Mouse (Mus musculus) limb, embryonic 14.5 days (tissue): Measurements from ENCODE around the gene Fut8. TPM values are rescaled to one million over a fixed set of nuclear protein-coding genes. Genes with fewer than 3 reads are reported as not detected.

Experiments used
- ATAC-seq: fragments of 200-750 bp; cut with Nextera tagmentation; 2 replicates; pipeline ENCODE4 v1.8.0; 2017; ENCODE audit warnings: low read depth, moderate number of reproducible peaks, moderate TSS enrichment; ENCODE audit not compliant: low FRiP score
- DNase-seq: peaks from one replicate; pipeline ENCODE4 v3.0.0-alpha.2; 2015; ENCODE audit warnings: low spot score
- H3K27ac ChIP-seq: fragments of 300-500 bp; sonication (generic); replicated peaks from 2 replicates; pipeline ENCODE4 v1.5.1; 2014; ENCODE audit warnings: low read depth, mild to moderate bottlenecking, low read length, moderate library complexity, mixed read lengths
- H3K27me3 ChIP-seq: fragments of 300-500 bp; sonication (generic); 2 replicates; pipeline ENCODE4 v1.6.1; 2014; ENCODE audit warnings: low read length, mixed read lengths; ENCODE audit not compliant: control insufficient read depth, insufficient read depth
- H3K36me3 ChIP-seq: fragments of 300-500 bp; sonication (generic); 2 replicates; pipeline ENCODE4 v1.6.1; 2014; ENCODE audit warnings: mild to moderate bottlenecking, low read length, moderate library complexity, mixed read lengths; ENCODE audit not compliant: control insufficient read depth, insufficient read depth
- H3K4me1 ChIP-seq: fragments of 300-500 bp; sonication (generic); 2 replicates; pipeline ENCODE4 v1.6.1; 2014; ENCODE audit warnings: antibody characterized with exemption, low read length, mixed read lengths; ENCODE audit not compliant: control insufficient read depth, insufficient read depth
- H3K4me2 ChIP-seq: fragments of 300-500 bp; sonication (generic); replicated peaks from 2 replicates; pipeline ENCODE4 v1.6.1; 2014; ENCODE audit warnings: low read depth, mild to moderate bottlenecking, low read length, moderate library complexity; ENCODE audit not compliant: severe bottlenecking
- H3K4me3 ChIP-seq: fragments of 300-500 bp; sonication (generic); replicated peaks from 2 replicates; pipeline ENCODE4 v1.5.1; 2014; ENCODE audit warnings: low read length
- H3K9ac ChIP-seq: fragments of 300-500 bp; sonication (generic); 2 replicates; pipeline ENCODE4 v1.6.1; 2014; ENCODE audit warnings: mild to moderate bottlenecking, low read depth, low read length, moderate library complexity; ENCODE audit not compliant: severe bottlenecking
- H3K9me3 ChIP-seq: fragments of 300-500 bp; sonication (generic); 2 replicates; pipeline ENCODE4 v1.6.1; 2016; ENCODE audit warnings: low read length; ENCODE audit not compliant: control insufficient read depth
- POLR2A ChIP-seq: fragments of 200-500 bp; IDR thresholded peaks from 2 replicates; pipeline ENCODE4 v1.8.0; 2012; ENCODE audit warnings: inconsistent platforms, mild to moderate bottlenecking, moderate library complexity, borderline replicate concordance; ENCODE audit not compliant: insufficient read depth, insufficient read length; ENCODE audit errors: extremely low read depth
- WGBS: fragments of 180-500 bp; shearing (Covaris S2); extraction: QIAGEN DNeasy Blood & Tissue Kit; methylation state at CpG from one replicate; pipeline ENCODE4 v1.1.7; 2014; 5-methylcytosine and 5-hydroxymethylcytosine counted together
- polyA plus RNA-seq, 2 experiments: library from polyadenylated mRNA; depleted of rRNA in 1 of 2; stranded (reverse) in 1 of 2; unstranded in 1 of 2; fragments of >200 nt; fragmentation: Nextera tagmentation in 1 of 2; extraction: Ambion mirVana in 1 of 2; gene quantifications; 2 replicates each; pipeline versions ENCODE4 v1.2.1 to v1.2.3; 2012 to 2014

Fut8 gene
- polyA plus RNA-seq, 2 experiments, result 14.0 to 27.8 TPM

DNA sequence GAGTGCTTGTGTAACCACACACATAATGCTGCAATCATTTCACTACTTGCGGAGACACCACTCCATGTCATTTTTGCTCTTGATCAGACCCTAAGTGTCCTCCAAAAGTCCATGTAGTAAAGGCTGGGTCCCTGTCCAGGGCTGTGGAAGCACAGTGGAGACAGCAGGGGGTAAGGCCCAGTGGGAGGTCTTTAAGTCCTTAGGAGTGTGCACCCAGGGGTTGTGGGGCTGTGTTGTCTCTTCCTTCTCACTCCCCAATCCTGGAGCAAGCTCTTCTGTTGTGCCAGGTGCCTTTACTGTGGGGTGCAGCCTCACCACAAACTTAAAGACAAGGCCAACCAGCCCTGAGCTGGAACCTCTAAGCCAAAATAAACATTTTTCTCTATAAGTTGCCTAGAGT is 257.9 kb downstream of the Fut8 start:
- DNase-seq (no peak), ATAC-seq (no peak)
- Histone ChIP-seq H3K4me3 (no peak overlapping the region), H3K27me3 (no peaks in the 10 kb centered on the region), H3K9ac (no peak overlapping the region), H3K9me3 (no peaks in the 10 kb centered on the region), H3K4me2 (no peak overlapping the region), H3K4me1 (no peaks in the 10 kb centered on the region), H3K36me3 (no peaks in the 10 kb centered on the region), H3K27ac (no peak overlapping the region)
- no peak for TF ChIP-seq POLR2A
- 85% methylated on average over 1 of the region's 1 CpGs for WGBS

DNA sequence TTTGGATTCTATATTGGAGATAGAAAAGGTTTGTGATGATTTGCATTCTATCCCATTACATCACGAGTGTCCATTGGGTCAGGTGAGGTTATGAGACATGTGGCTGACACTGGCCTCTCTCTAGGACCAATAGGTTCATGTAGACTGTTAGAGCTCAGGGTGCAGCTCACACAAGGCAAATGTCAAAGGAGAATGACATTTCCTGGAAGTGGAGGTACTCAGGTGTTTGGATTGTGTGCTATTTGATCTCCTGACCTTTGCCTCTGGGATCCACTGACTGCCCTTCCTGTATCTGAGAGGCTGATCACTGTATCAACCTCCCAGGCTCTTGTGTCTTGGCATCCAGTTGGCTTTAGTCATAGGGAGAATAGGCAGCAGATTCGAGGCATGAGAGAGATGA is 260.2 kb downstream of the Fut8 start:
- H3K36me3 ChIP-seq, result no peaks in the 10 kb centered on the region
- no peak overlapping the region for H3K9ac ChIP-seq
- H3K4me3 ChIP-seq, result no peak overlapping the region
- H3K9me3 ChIP-seq, result no peaks in the 10 kb centered on the region
- DNase-seq (no peak), ATAC-seq (no peak)
- no peak overlapping the region for H3K27ac ChIP-seq
- H3K4me1 ChIP-seq, result no peaks in the 10 kb centered on the region
- H3K4me2 ChIP-seq, result no peak overlapping the region
- H3K27me3 ChIP-seq, result no peaks in the 10 kb centered on the region
- 73% methylated on average over 2 of the region's 2 CpGs for WGBS
- no peak for TF ChIP-seq POLR2A

DNA sequence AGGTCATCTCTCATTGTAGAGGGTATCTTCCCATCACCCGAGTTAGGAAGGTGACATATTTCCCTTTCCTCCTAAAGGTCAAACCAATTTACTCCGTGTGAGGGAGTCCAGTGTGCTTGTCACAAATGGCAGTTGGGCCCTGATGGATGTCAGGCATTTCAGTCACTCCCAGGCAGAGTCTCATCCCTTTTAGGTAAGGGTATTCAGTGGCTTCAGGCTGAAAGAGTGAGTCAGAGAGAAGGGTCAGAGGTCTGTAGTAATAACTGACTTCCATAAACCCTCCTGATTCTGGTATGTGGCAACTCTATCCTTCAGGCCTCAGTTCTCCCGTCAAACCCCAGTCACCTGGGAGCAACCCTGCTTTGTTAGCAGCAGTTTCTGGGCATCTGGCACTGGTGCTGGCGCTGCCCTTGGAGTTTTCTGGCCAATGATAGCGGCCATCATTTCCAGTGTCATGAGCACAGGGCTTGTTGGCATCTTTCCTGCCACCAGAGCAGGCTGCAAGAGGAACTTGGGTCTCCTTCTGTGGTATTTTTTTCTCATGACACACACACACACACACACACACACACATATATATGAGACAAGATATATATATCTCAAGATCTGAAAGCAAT is 262.6 kb downstream of the Fut8 start:
- no peak overlapping the region for H3K4me3 ChIP-seq
- 63% methylated on average over 5 of the region's 5 CpGs for WGBS
- H3K9ac ChIP-seq, result no peak overlapping the region
- no peak overlapping the region for H3K27ac ChIP-seq
- no peaks in the 10 kb centered on the region for H3K4me1 ChIP-seq
- no peaks in the 10 kb centered on the region for H3K9me3 ChIP-seq
- no peak for TF ChIP-seq POLR2A
- H3K4me2 ChIP-seq, result no peak overlapping the region
- no peaks in the 10 kb centered on the region for H3K27me3 ChIP-seq
- ATAC-seq, result no peak
- no peaks in the 10 kb centered on the region for H3K36me3 ChIP-seq
- no peak for DNase-seq

DNA sequence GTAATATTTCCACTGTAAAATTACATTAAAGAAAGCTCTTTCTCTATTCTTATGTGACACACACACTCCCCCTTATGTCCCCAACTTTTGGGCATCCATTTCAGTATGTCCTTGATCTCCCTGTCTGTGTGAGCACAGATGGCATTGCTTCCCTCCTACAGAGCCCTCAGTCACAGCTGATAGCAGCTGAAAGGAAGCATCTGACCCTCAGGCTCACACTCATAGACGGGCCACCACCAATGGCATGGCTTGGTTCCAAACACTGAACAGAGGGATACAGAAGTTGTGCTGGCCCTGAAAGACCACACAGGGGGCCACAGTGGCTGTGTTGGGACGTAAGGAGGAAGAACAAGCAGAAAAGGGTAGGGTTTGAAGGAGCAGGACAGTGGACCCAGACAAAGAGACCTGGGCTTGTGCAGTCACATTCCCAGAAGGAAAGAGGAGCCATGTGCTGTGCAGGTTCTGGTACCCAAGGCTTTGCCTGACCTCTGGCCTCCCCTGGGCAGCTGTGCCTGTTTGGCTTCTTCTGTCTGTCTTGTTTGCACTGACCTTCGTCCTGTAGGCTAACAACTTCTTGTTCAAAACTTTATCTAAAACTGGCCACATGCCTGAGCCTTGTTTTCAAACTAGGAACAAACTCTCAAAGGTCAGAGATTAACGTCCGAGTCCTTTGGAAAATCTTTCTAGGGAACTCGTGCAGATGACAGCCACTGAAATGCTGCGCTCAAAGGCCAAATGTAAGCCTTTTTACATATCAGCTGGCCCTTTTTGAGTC is 263.7 kb downstream of the Fut8 start:
- Histone ChIP-seq H3K27me3 (no peaks in the 10 kb centered on the region), H3K27ac (no peak overlapping the region), H3K4me1 (no peaks in the 10 kb centered on the region), H3K36me3 (no peaks in the 10 kb centered on the region), H3K9me3 (no peaks in the 10 kb centered on the region), H3K4me3 (no peak overlapping the region), H3K4me2 (no peak overlapping the region), H3K9ac (no peak overlapping the region)
- no peak for ATAC-seq
- TF ChIP-seq POLR2A, result no peak
- no peak for DNase-seq
- whole genome bisulfite sequencing, result 66% methylated on average over 7 of the region's 7 CpGs

DNA sequence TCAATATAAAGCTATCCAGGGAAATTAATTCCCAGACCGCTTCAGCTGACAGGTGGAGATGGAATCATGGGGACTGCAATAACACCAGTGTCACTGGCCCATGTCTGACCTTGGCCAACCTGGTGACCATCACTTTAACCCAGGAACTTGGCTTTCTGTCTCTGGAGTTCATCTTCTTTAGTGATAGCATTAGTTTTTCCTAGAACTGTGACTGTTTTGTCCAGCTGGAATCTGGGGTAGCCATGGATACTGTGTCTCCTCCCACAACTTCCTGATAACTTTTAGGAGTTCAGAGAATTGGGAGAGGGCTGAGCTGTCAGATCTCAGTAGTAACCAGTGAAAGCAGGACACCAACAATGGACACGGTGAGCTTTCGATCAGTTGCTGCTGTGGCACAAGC is 264.3 kb downstream of the Fut8 start:
- WGBS, result 91% methylated on average over 3 of the region's 3 CpGs
- H3K4me1 ChIP-seq, result no peaks in the 10 kb centered on the region
- DNase-seq, result no peak
- H3K4me2 ChIP-seq, result no peak overlapping the region
- H3K36me3 ChIP-seq, result no peaks in the 10 kb centered on the region
- H3K9ac ChIP-seq, result no peak overlapping the region
- no peaks in the 10 kb centered on the region for H3K27me3 ChIP-seq
- no peak overlapping the region for H3K4me3 ChIP-seq
- no peak for TF ChIP-seq POLR2A
- H3K9me3 ChIP-seq, result no peaks in the 10 kb centered on the region
- no peak overlapping the region for H3K27ac ChIP-seq
- no peak for ATAC-seq
